15 mouse cellular contexts compared by ENCODE assay signal in the genomic region with DNA sequence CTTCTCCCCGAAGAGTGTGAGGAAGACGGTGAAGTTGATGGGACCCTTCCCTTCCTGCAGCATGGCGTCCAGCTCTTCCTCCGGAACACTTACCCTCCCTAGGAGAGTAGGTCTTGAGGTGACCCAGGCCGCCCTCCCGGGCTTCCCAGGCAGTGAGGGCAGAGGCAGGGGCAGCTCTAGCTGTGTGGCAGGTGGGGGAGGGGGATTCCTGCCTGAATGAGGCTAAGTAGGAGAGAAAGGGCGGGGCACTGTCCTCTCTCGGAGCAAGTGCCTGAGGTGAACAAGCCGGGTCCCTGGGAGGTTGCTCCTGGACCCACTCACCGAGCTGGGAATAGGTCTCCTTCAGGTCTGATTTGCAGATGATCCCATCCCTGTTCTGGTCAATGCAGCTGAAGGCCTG. TPM values are rescaled to one million over a fixed set of nuclear protein-coding genes. Genes with fewer than 3 reads are reported as not detected.
A peak's percentile ranks its signal among the peaks of the same experiment; 100 is the strongest.
DNase-seq lines count a peak whose midpoint lies in the region; ATAC-seq and TF ChIP-seq lines count a peak whose summit lies in the region.
"Had no signal": no experiment of that assay in that cellular context is flagged by ENCODE, and none has a peak within 500 bp of the region (broad histone marks: within the 10 kb centered on the region; RNA-seq: fewer than 3 reads in every experiment).

No protein-coding gene starts in this region.

- peaks cover 61% of the 10 kb centered on the region for H3K4me1 ChIP-seq in kidney, embryonic 15.5 days
- peaks cover 23% of the 10 kb centered on the region for H3K4me1 ChIP-seq in testis, adult 2 months (ENCODE audit: control insufficient read depth, insufficient read depth, low read length)

- H3K27me3 ChIP-seq in kidney, embryonic 15.5 days: peaks cover 30% of the 10 kb centered on the region
- H3K27me3 ChIP-seq in testis, adult 2 months (ENCODE audit: control insufficient read depth, insufficient read depth, low read length): no peaks in the 10 kb centered on the region

- H3K9ac ChIP-seq in kidney, embryonic 15.5 days: 0 out of 2 replicates have a peak overlapping the region, but pooled peaks have one; percentile 5
- H3K9ac ChIP-seq: embryonic facial prominence, embryonic 12.5 days had no signal

- no peak for TF ChIP-seq POLR2A in testis, adult 2 months (IDR thresholded peaks at IDR 0.05; ENCODE audit: control insufficient read depth, low read depth, low read length)

- 18% methylated on average over 10 of the region's 10 CpGs for WGBS in kidney, embryonic 15.5 days

- no peak overlapping the region for H3K27ac ChIP-seq in kidney, embryonic 15.5 days
- no peak overlapping the region for H3K27ac ChIP-seq in testis, adult 2 months (ENCODE audit: control insufficient read depth, insufficient read depth, low read depth, low read length)
- H3K27ac ChIP-seq: embryonic facial prominence, embryonic 12.5 days had no signal

- no peak for ATAC-seq in kidney, embryonic 15.5 days (replicated peaks; ENCODE audit: low FRiP score)
- ATAC-seq: forebrain, embryonic 16.5 days had no signal

- TF ChIP-seq CTCF in testis, adult 2 months (IDR thresholded peaks at IDR 0.05; ENCODE audit: control insufficient read depth, insufficient read depth, insufficient replicate concordance, low read depth, low read length): no peak

- DNase-seq in embryo, embryonic 9.5 days (ENCODE audit: extremely low spot score): peak; percentile 52
- no peak for DNase-seq in embryo, embryonic 11 days
- no peak for DNase-seq in kidney, adult 8-10 months
- no peak for DNase-seq in testis, postnatal 10 days (ENCODE audit: low spot score)
- no peak for DNase-seq in cerebellum, adult 11 months
- DNase-seq in gastrocnemius, adult 18-20 months (ENCODE audit: low spot score): no peak
- DNase-seq: adrenal gland, postnatal 10 days; kidney, postnatal 36 days; thymus, postnatal 36 days had no signal

- H3K4me3 ChIP-seq in kidney, embryonic 15.5 days (replicated peaks): no peak overlapping the region
- H3K4me3 ChIP-seq in testis, adult 2 months (ENCODE audit: control insufficient read depth, low read depth, low read length): peak overlapping the region; percentile 7; the same call in 1 of the 2 replicates
- H3K4me3 ChIP-seq: embryonic facial prominence, embryonic 12.5 days; megakaryocyte, embryonic 14.5 days had no signal

- H3K36me3 ChIP-seq in kidney, embryonic 15.5 days: no peaks in the 10 kb centered on the region
- no peaks in the 10 kb centered on the region for H3K36me3 ChIP-seq in testis, adult 2 months (ENCODE audit: control insufficient read depth, insufficient read depth, low read length)
- H3K36me3 ChIP-seq: embryonic facial prominence, embryonic 12.5 days had no signal

- peak overlapping the region; percentile 32; the same call in 1 of the 2 replicates for H3K4me2 ChIP-seq in kidney, embryonic 15.5 days

- no peaks in the 10 kb centered on the region for H3K9me3 ChIP-seq in kidney, embryonic 15.5 days (replicated peaks)
- H3K9me3 ChIP-seq: embryonic facial prominence, embryonic 12.5 days; megakaryocyte, embryonic 14.5 days had no signal

RNA-seq across cellular contexts. Expression of a gene that starts 0.7 kb away (rescaled TPM):
- 3.9 and 5.8 TPM in 2 replicates for polyA plus RNA-seq in kidney, embryonic 15.5 days (2015; fragmentation: Nextera tagmentation; extraction: Ambion mirVana)
- polyA plus RNA-seq in testis, adult 2 months (2012; rRNA removed): 0.43 TPM in 1 of 2 replicates, not detected in the other
- total RNA-seq in gastrocnemius, adult 18-20 months (2021): not detected
- total RNA-seq: gastrocnemius, postnatal 4 days had no signal
- polyA plus RNA-seq: forebrain, embryonic 16.5 days had no signal

RNA-seq across cellular contexts. Expression of a gene that starts 19.7 kb away (rescaled TPM):
- 133 and 141 TPM in 2 replicates for polyA plus RNA-seq in kidney, embryonic 15.5 days (2015; fragmentation: Nextera tagmentation; extraction: Ambion mirVana)
- 88.8 and 109 TPM in 2 replicates for polyA plus RNA-seq in testis, adult 2 months (2012; rRNA removed)
- 10 to 100 TPM; 44.5 to 45.6 TPM for total RNA-seq in gastrocnemius, adult 18-20 months (2021)

RNA-seq across cellular contexts. Expression of a gene that starts 36.1 kb away (rescaled TPM):
- 39.0 and 52.1 TPM in 2 replicates for polyA plus RNA-seq in kidney, embryonic 15.5 days (2015; fragmentation: Nextera tagmentation; extraction: Ambion mirVana)
- 5.9 and 8.6 TPM in 2 replicates for polyA plus RNA-seq in testis, adult 2 months (2012; rRNA removed)
- total RNA-seq in gastrocnemius, adult 18-20 months (2021): 10 to 100 TPM; 61.2 to 83.6 TPM

RNA-seq across cellular contexts. Expression of a gene that starts 52.0 kb away (rescaled TPM):
- polyA plus RNA-seq in kidney, embryonic 15.5 days (2015; fragmentation: Nextera tagmentation; extraction: Ambion mirVana): 1.3 and 2.0 TPM in 2 replicates
- 5.0 and 6.6 TPM in 2 replicates for polyA plus RNA-seq in testis, adult 2 months (2012; rRNA removed)
- total RNA-seq in gastrocnemius, adult 18-20 months (2021): 1 to 10 TPM; 2.0 to 3.3 TPM
- total RNA-seq: gastrocnemius, postnatal 4 days had no signal

RNA-seq across cellular contexts. Expression of a gene that starts 57.7 kb away (rescaled TPM):
- 52.9 and 57.3 TPM in 2 replicates for polyA plus RNA-seq in kidney, embryonic 15.5 days (2015; fragmentation: Nextera tagmentation; extraction: Ambion mirVana)
- 31.7 and 33.7 TPM in 2 replicates for polyA plus RNA-seq in testis, adult 2 months (2012; rRNA removed)
- total RNA-seq in gastrocnemius, adult 18-20 months (2021): 10 to 100 TPM; 37.0 to 44.9 TPM
